Mouse (Mus musculus) MEL (cell line): ENCODE measurements at regions not wholly inside any gene's neighbourhood (a gene's known extent, or its start where the extent isn't known, plus 50 kb on each side); places are given as distances from the start of the nearest gene placed in this dataset.

Experiments used
- DNase-seq: peaks from one replicate; pipeline ENCODE4 v3.0.0; 2011; ENCODE audit warnings: low read depth, low spot score
- H3K27ac ChIP-seq: 2 replicates; pipeline ENCODE4 v1.5.1; 2012; ENCODE audit warnings: low read depth, mild to moderate bottlenecking, control low read depth, low read length, moderate library complexity; ENCODE audit not compliant: control insufficient read depth
- H3K27me3 ChIP-seq, 2 experiments: fragments of 150-350 bp in 1 of 2; sonication (generic) in 1 of 2; 2 replicates each; pipeline ENCODE4 v1.6.1; 2012; ENCODE audit warnings: low read length in 2 of 2, mild to moderate bottlenecking in 2 of 2, improper control_type of control experiment in 1 of 2, moderate library complexity in 1 of 2; ENCODE audit not compliant: insufficient read depth in 2 of 2, control insufficient read depth in 1 of 2
- H3K36me3 ChIP-seq, 2 experiments: 2 replicates each; pipeline ENCODE4 v1.6.1; 2012 to 2014; ENCODE audit warnings: low read length in 2 of 2, improper control_type of control experiment in 1 of 2, inconsistent platforms in 1 of 2, mild to moderate bottlenecking in 1 of 2; ENCODE audit not compliant: insufficient read depth in 2 of 2, control insufficient read depth in 1 of 2
- H3K4me1 ChIP-seq, 2 experiments: fragments of 150-350 bp in 1 of 2; sonication (generic) in 1 of 2; 2 replicates each; pipeline ENCODE4 v1.6.1; 2012; ENCODE audit warnings: low read length in 2 of 2, improper control_type of control experiment in 1 of 2, mild to moderate bottlenecking in 1 of 2; ENCODE audit not compliant: insufficient read depth in 2 of 2, control insufficient read depth in 1 of 2
- H3K4me3 ChIP-seq, 2 experiments: fragments of 150-350 bp in 1 of 2; sonication (generic) in 1 of 2; 2 replicates each; pipeline ENCODE4 v1.5.1; 2012; ENCODE audit warnings: low read depth in 2 of 2, low read length in 2 of 2, mild to moderate bottlenecking in 2 of 2, moderate library complexity in 2 of 2, control low read depth in 1 of 2, improper control_type of control experiment in 1 of 2; ENCODE audit not compliant: control insufficient read depth in 1 of 2, insufficient read depth in 1 of 2
- H3K79me2 ChIP-seq: 2 replicates; pipeline ENCODE4 v1.6.1; 2012; ENCODE audit warnings: mild to moderate bottlenecking, low read length, moderate library complexity; ENCODE audit not compliant: control insufficient read depth, poor library complexity, insufficient read depth
- H3K9ac ChIP-seq: 2 replicates; pipeline ENCODE4 v1.6.1; 2012; ENCODE audit warnings: low read depth, mild to moderate bottlenecking, control low read depth, low read length, moderate library complexity; ENCODE audit not compliant: control insufficient read depth, poor library complexity, severe bottlenecking
- H3K9me3 ChIP-seq: fragments of 150-350 bp; sonication (generic); replicated peaks from 2 replicates; pipeline ENCODE4 v1.6.1; 2012; ENCODE audit warnings: mild to moderate bottlenecking, low read length, improper control_type of control experiment, moderate library complexity; ENCODE audit not compliant: insufficient read depth
- CHD1 ChIP-seq: IDR thresholded peaks from 2 replicates; pipeline ENCODE4 v1.6.1; 2012; ENCODE audit warnings: low read depth, mild to moderate bottlenecking, inconsistent platforms, low read length, improper control_type of control experiment
- CTCF ChIP-seq, 3 experiments: IDR thresholded peaks in 2 of 3; conservative IDR thresholded peaks in 1 of 3; 2 replicates each; pipeline ENCODE4 v1.5.1; 2011 to 2012; ENCODE audit warnings: low read length in 3 of 3, low read depth in 2 of 3, mild to moderate bottlenecking in 2 of 3, improper control_type of control experiment in 1 of 3, inconsistent platforms in 1 of 3, mixed read lengths in 1 of 3, moderate library complexity in 1 of 3; ENCODE audit not compliant: control insufficient read depth in 1 of 3, insufficient read depth in 1 of 3, poor library complexity in 1 of 3, severe bottlenecking in 1 of 3
- EP300 ChIP-seq, 2 experiments: IDR thresholded peaks; 2 replicates each; pipeline ENCODE4 v1.6.1; 2011; ENCODE audit warnings: improper control_type of control experiment in 2 of 2, low read length in 2 of 2, low read depth in 1 of 2, mild to moderate bottlenecking in 1 of 2
- ETS1 ChIP-seq: IDR thresholded peaks from 2 replicates; pipeline ENCODE4 v1.6.1; 2012; ENCODE audit warnings: low read depth, mild to moderate bottlenecking, inconsistent platforms, low read length, improper control_type of control experiment, moderate library complexity
- GABPA ChIP-seq: IDR thresholded peaks from 2 replicates; pipeline ENCODE4 v1.6.1; 2012; ENCODE audit warnings: low read depth, mild to moderate bottlenecking, inconsistent platforms, low read length, improper control_type of control experiment, moderate library complexity
- GATA1 ChIP-seq: IDR thresholded peaks from 2 replicates; pipeline ENCODE4 v1.6.1; 2011; ENCODE audit warnings: low read depth, low read length, improper control_type of control experiment
- HCFC1 ChIP-seq: IDR thresholded peaks from 2 replicates; pipeline ENCODE4 v1.6.1; 2012; ENCODE audit warnings: low read depth, mild to moderate bottlenecking, inconsistent platforms, low read length, improper control_type of control experiment, moderate library complexity
- JUND ChIP-seq: IDR thresholded peaks from 2 replicates; pipeline ENCODE4 v1.6.1; 2011; ENCODE audit warnings: low read depth, mild to moderate bottlenecking, improper control_type of control experiment, low read length
- KAT2A ChIP-seq: conservative IDR thresholded peaks from 2 replicates; pipeline ENCODE4 v1.6.1; 2012; ENCODE audit warnings: low read depth, low read length, improper control_type of control experiment, inconsistent platforms
- MEF2A ChIP-seq: IDR thresholded peaks from 2 replicates; pipeline ENCODE4 v1.6.1; 2014; ENCODE audit warnings: low read depth, mild to moderate bottlenecking, inconsistent platforms, low read length, improper control_type of control experiment; ENCODE audit not compliant: poor library complexity, insufficient replicate concordance, severe bottlenecking; ENCODE audit errors: extremely low read depth
- MYB ChIP-seq: IDR thresholded peaks from 2 replicates; pipeline ENCODE4 v1.6.1; 2011; ENCODE audit warnings: mild to moderate bottlenecking, low read depth, low read length, improper control_type of control experiment
- MYC ChIP-seq: IDR thresholded peaks from 2 replicates; pipeline ENCODE4 v1.6.1; 2011; ENCODE audit warnings: low read depth, mild to moderate bottlenecking, low read length, improper control_type of control experiment, moderate library complexity
- NELFE ChIP-seq: IDR thresholded peaks from 2 replicates; pipeline ENCODE4 v1.6.1; 2011; ENCODE audit warnings: low read depth, low read length, improper control_type of control experiment
- NRF1 ChIP-seq: IDR thresholded peaks from 2 replicates; pipeline ENCODE4 v1.6.1; 2014; ENCODE audit warnings: low read depth, mild to moderate bottlenecking, inconsistent platforms, low read length, improper control_type of control experiment, moderate library complexity; ENCODE audit not compliant: poor library complexity, insufficient read depth, severe bottlenecking
- POLR2A ChIP-seq, 2 experiments: IDR thresholded peaks; 2 replicates each; pipeline ENCODE4 v1.6.1; 2011 to 2012; ENCODE audit warnings: low read length in 2 of 2, mild to moderate bottlenecking in 2 of 2, control low read depth in 1 of 2, improper control_type of control experiment in 1 of 2, low read depth in 1 of 2, moderate library complexity in 1 of 2; ENCODE audit not compliant: control insufficient read depth in 1 of 2, insufficient read depth in 1 of 2, poor library complexity in 1 of 2
- POLR2AphosphoS5 ChIP-seq: IDR thresholded peaks from 2 replicates; pipeline ENCODE4 v1.6.1; 2012; ENCODE audit warnings: low read depth, borderline replicate concordance, mild to moderate bottlenecking, inconsistent platforms, low read length, moderate library complexity, mixed read lengths
- RAD21 ChIP-seq: IDR thresholded peaks from 2 replicates; pipeline ENCODE4 v1.6.1; 2011; ENCODE audit warnings: mild to moderate bottlenecking, low read depth, low read length, improper control_type of control experiment
- RCOR1 ChIP-seq: IDR thresholded peaks from 2 replicates; pipeline ENCODE4 v1.6.1; 2012; ENCODE audit warnings: low read depth, mild to moderate bottlenecking, inconsistent platforms, low read length, improper control_type of control experiment
- SMC3 ChIP-seq: IDR thresholded peaks from 2 replicates; pipeline ENCODE4 v1.6.1; 2011; ENCODE audit warnings: low read depth, low read length, improper control_type of control experiment
- TBP ChIP-seq: IDR thresholded peaks from 2 replicates; pipeline ENCODE4 v1.8.0; 2011; ENCODE audit warnings: low read depth, low read length, improper control_type of control experiment
- UBTF ChIP-seq: IDR thresholded peaks from 2 replicates; pipeline ENCODE4 v1.6.1; 2012; ENCODE audit warnings: low read depth, mild to moderate bottlenecking, inconsistent platforms, low read length, improper control_type of control experiment, moderate library complexity, borderline replicate concordance; ENCODE audit not compliant: insufficient read depth
- USF1 ChIP-seq: IDR thresholded peaks from 2 replicates; pipeline ENCODE4 v1.6.1; 2014; ENCODE audit warnings: low read depth, mild to moderate bottlenecking, inconsistent platforms, low read length, improper control_type of control experiment, moderate library complexity
- USF2 ChIP-seq, 2 experiments: IDR thresholded peaks; 2 replicates each; pipeline ENCODE4 v1.6.1; 2011 to 2012; ENCODE audit warnings: improper control_type of control experiment in 2 of 2, low read length in 2 of 2, borderline replicate concordance in 1 of 2, inconsistent platforms in 1 of 2, low read depth in 1 of 2, mild to moderate bottlenecking in 1 of 2; ENCODE audit not compliant: insufficient read depth in 1 of 2
- ZC3H11A ChIP-seq: IDR thresholded peaks from 2 replicates; pipeline ENCODE4 v1.6.1; 2012; ENCODE audit warnings: low read depth, mild to moderate bottlenecking, inconsistent platforms, low read length, improper control_type of control experiment
- ZKSCAN1 ChIP-seq: IDR thresholded peaks from 2 replicates; pipeline ENCODE4 v1.6.1; 2012; ENCODE audit warnings: low read depth, mild to moderate bottlenecking, inconsistent platforms, low read length, improper control_type of control experiment, moderate library complexity
- ZMIZ1 ChIP-seq: IDR thresholded peaks from 2 replicates; pipeline ENCODE4 v1.6.1; 2012; ENCODE audit warnings: low read depth, mild to moderate bottlenecking, inconsistent platforms, low read length, improper control_type of control experiment, moderate library complexity
- ZNF384 ChIP-seq: IDR thresholded peaks from 2 replicates; pipeline ENCODE4 v1.6.1; 2012; ENCODE audit warnings: low read depth, mild to moderate bottlenecking, inconsistent platforms, low read length, improper control_type of control experiment

- Histone ChIP-seq H3K79me2 (no peaks in the 10 kb centered on the region), H3K9me3 (no peaks in the 10 kb centered on the region), H3K4me1 (no peaks in the 10 kb centered on the region), H3K4me3 (no peak overlapping the region), H3K9ac (no peak overlapping the region), H3K27ac (no peak overlapping the region), H3K27me3 (no peaks in the 10 kb centered on the region), H3K36me3 (no peaks in the 10 kb centered on the region)
- no peak for DNase-seq
- TF ChIP-seq KAT2A (no peak), GATA1 (no peak), ZMIZ1 (no peak), NELFE (no peak), ZNF384 (no peak), SMC3 (no peak), USF1 (no peak), CTCF (IDR thresholded peaks at IDR 0.05 in 2 of 3, conservative IDR thresholded peaks at IDR 0.05 in 1 of 3; ENCODE audit: control insufficient read depth in 1 of 3, insufficient read depth in 1 of 3, low read depth in 2 of 3, low read length in 3 of 3, poor library complexity in 1 of 3, severe bottlenecking in 1 of 3) (no peak), EP300 (IDR thresholded peaks at IDR 0.05; ENCODE audit: low read depth in 1 of 2, low read length in 2 of 2) (no peak), NRF1 (no peak), POLR2A (IDR thresholded peaks at IDR 0.05; ENCODE audit: control insufficient read depth in 1 of 2, insufficient read depth in 1 of 2, low read depth in 1 of 2, low read length in 2 of 2, poor library complexity in 1 of 2) (no peak), UBTF (no peak)
These were observed 164.7 kb downstream of the Gm19410 start for GRCm38 (mm10) chr8:35930291-35930690.

GRCm38 (mm10) chr8:35933186-35934114 lies 167.9 kb downstream of the Gm19410 start:
- no peaks in the 10 kb centered on the region for H3K9me3 ChIP-seq
- H3K36me3 ChIP-seq = no peaks in the 10 kb centered on the region
- H3K27ac ChIP-seq = no peak overlapping the region
- no peaks in the 10 kb centered on the region for H3K4me1 ChIP-seq
- no peak for DNase-seq
- no peak overlapping the region for H3K9ac ChIP-seq
- no peak overlapping the region for H3K4me3 ChIP-seq
- no peaks in the 10 kb centered on the region for H3K27me3 ChIP-seq
- TF ChIP-seq TBP = no peak
- no peak for TF ChIP-seq USF2 (IDR thresholded peaks at IDR 0.05; ENCODE audit: borderline replicate concordance in 1 of 2, insufficient read depth in 1 of 2, low read depth in 1 of 2, low read length in 2 of 2)
- no peak for TF ChIP-seq CHD1
- no peak for TF ChIP-seq POLR2AphosphoS5
- no peak for TF ChIP-seq KAT2A
- TF ChIP-seq ZC3H11A = no peak
- no peak for TF ChIP-seq ETS1
- no peak for TF ChIP-seq GABPA
- TF ChIP-seq JUND = no peak
- TF ChIP-seq RCOR1 = no peak
- no peak for TF ChIP-seq HCFC1
- TF ChIP-seq MYB = no peak
- no peak for TF ChIP-seq UBTF
- TF ChIP-seq MYC = no peak
- no peak for TF ChIP-seq RAD21
- TF ChIP-seq ZKSCAN1 = no peak
- TF ChIP-seq POLR2A (IDR thresholded peaks at IDR 0.05; ENCODE audit: control insufficient read depth in 1 of 2, insufficient read depth in 1 of 2, low read depth in 1 of 2, low read length in 2 of 2, poor library complexity in 1 of 2) = no peak
- no peak for TF ChIP-seq GATA1
- no peak for TF ChIP-seq MEF2A
- H3K79me2 ChIP-seq = no peaks in the 10 kb centered on the region
